Comparison of ENCODE assay signal across 12 mouse cellular contexts in the genomic region with DNA sequence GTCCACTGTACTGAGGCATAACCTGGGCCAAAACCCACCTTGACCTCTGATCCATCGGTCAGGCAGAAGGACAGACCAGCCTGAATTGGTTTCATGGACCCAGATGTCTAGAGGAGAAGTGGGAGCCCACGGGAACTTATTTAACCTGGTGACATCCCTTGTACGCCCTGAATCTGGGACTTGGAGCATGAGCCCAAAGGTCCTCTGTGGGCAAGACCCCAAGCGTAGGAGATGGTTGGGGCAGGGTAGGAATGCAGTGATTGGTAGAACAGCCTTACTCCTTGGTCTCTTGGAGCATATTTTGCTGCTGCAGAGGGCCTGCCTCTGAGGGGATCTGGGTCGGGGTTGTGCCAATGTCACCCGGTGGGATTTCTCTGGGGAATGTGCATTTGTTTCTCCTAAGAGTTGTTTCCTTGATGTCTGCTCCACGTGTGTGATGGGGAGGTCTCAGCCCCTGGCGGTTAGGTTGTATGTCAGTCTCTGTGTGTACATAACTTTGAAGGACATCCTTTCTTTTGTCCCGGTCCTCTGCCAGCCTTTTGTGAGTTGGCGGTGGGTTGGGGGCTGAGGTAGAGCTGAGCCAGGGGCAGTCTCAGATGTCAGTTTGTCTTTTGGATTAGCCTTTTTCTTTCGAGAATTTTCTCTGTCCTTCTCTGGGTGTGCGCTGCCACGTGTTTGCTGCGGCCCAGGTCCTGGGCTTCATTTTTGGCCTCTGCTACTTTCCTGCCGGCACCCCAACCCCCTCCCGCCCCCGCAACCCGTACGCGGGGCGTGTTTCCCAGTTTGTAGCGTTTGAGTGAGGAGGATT. TPM values are rescaled to one million over a fixed set of nuclear protein-coding genes. Genes with fewer than 3 reads are reported as not detected.
A peak's percentile ranks its signal among the peaks of the same experiment; 100 is the strongest.
DNase-seq lines count a peak whose midpoint lies in the region; ATAC-seq and TF ChIP-seq lines count a peak whose summit lies in the region.
"Had no signal": no experiment of that assay in that cellular context is flagged by ENCODE, and none has a peak within 500 bp of the region (broad histone marks: within the 10 kb centered on the region; RNA-seq: fewer than 3 reads in every experiment).

No protein-coding gene starts in this region.

- H3K36me3 ChIP-seq in midbrain, embryonic 10.5 days, result no peaks in the 10 kb centered on the region
- no peaks in the 10 kb centered on the region for H3K36me3 ChIP-seq in midbrain, embryonic 14.5 days (ENCODE audit: control insufficient read depth, insufficient read depth, low read length)
- H3K36me3 ChIP-seq in liver, embryonic 12.5 days, result no peaks in the 10 kb centered on the region

- WGBS in midbrain, embryonic 10.5 days, result 2% methylated on average over 22 of the region's 22 CpGs
- 2% methylated on average over 22 of the region's 22 CpGs for WGBS in midbrain, embryonic 14.5 days
- WGBS in liver, embryonic 12.5 days (ENCODE audit: insufficient replicate concordance), result 3% methylated on average over 22 of the region's 22 CpGs

- no peak for TF ChIP-seq CTCF in gastrocnemius, adult 2 months (IDR thresholded peaks at IDR 0.05)

- H3K4me3 ChIP-seq in gastrocnemius, adult 2 months, result peak overlapping the region; percentile 67
- peak overlapping the region; percentile 44; the same call in 1 of the 2 replicates for H3K4me3 ChIP-seq in midbrain, embryonic 10.5 days
- H3K4me3 ChIP-seq in midbrain, embryonic 14.5 days (replicated peaks; ENCODE audit: low read depth, low read length), result no peak overlapping the region
- H3K4me3 ChIP-seq in liver, embryonic 12.5 days, result 0 out of 2 replicates have a peak overlapping the region, but pooled peaks have one; percentile 32

- intact Hi-C loops in gastrocnemius, adult 2 months (cut with DNase I), result no loop called here

- no peak for ATAC-seq in midbrain, embryonic 14.5 days (ENCODE audit: low FRiP score, low TSS enrichment)
- no peak for ATAC-seq in liver, embryonic 12.5 days

- peaks cover 38% of the 10 kb centered on the region for H3K4me1 ChIP-seq in midbrain, embryonic 10.5 days
- peaks cover 7% of the 10 kb centered on the region for H3K4me1 ChIP-seq in midbrain, embryonic 14.5 days (ENCODE audit: control insufficient read depth, insufficient read depth, low read length)
- peaks cover 10% of the 10 kb centered on the region; the same call in 1 of the 2 replicates for H3K4me1 ChIP-seq in liver, embryonic 12.5 days

- no peak for DNase-seq in gastrocnemius, adult 2 months
- DNase-seq in gastrocnemius, postnatal 25 days, result no peak
- DNase-seq in midbrain, embryonic 10.5 days (ENCODE audit: low spot score), result peak; percentile 25
- no peak for DNase-seq in midbrain, embryonic 14.5 days
- no peak for DNase-seq in gastrocnemius, postnatal 4 days (ENCODE audit: low spot score in 2 of 2)
- DNase-seq in thymus, postnatal 4 days, result no peak
- no peak for DNase-seq in cerebellum, adult 11-12 months
- DNase-seq: B cell, adult 2 months; cerebellum, adult 18-20 months; kidney, adult 9 months; lung, adult 18-20 months had no signal

- no peak overlapping the region for H3K4me2 ChIP-seq in midbrain, embryonic 14.5 days (ENCODE audit: low read length)
- H3K4me2 ChIP-seq in liver, embryonic 12.5 days, result peak overlapping the region; percentile 51

- no peak overlapping the region for H3K27ac ChIP-seq in gastrocnemius, adult 2 months
- H3K27ac ChIP-seq in midbrain, embryonic 10.5 days (replicated peaks), result no peak overlapping the region
- no peak overlapping the region for H3K27ac ChIP-seq in midbrain, embryonic 14.5 days (replicated peaks; ENCODE audit: low read depth, low read length)
- H3K27ac ChIP-seq in liver, embryonic 12.5 days, result no peak overlapping the region

- no peak overlapping the region for H3K9ac ChIP-seq in midbrain, embryonic 14.5 days (replicated peaks; ENCODE audit: low read length)
- no peak overlapping the region for H3K9ac ChIP-seq in liver, embryonic 12.5 days

- H3K27me3 ChIP-seq in midbrain, embryonic 10.5 days (ENCODE audit: low read depth, poor library complexity, severe bottlenecking), result peaks cover 100% of the 10 kb centered on the region
- peaks cover 100% of the 10 kb centered on the region for H3K27me3 ChIP-seq in midbrain, embryonic 14.5 days (ENCODE audit: control insufficient read depth, insufficient read depth, low read length)
- peaks cover 100% of the 10 kb centered on the region for H3K27me3 ChIP-seq in liver, embryonic 12.5 days (replicated peaks)

- no peaks in the 10 kb centered on the region for H3K9me3 ChIP-seq in midbrain, embryonic 10.5 days (replicated peaks)
- H3K9me3 ChIP-seq in midbrain, embryonic 14.5 days (ENCODE audit: control insufficient read depth, low read length), result no peaks in the 10 kb centered on the region
- no peaks in the 10 kb centered on the region for H3K9me3 ChIP-seq in liver, embryonic 12.5 days (replicated peaks)

RNA-seq across cellular contexts. Expression of a gene that starts 2.1 kb away (rescaled TPM):
- not detected for total RNA-seq in gastrocnemius, adult 2 months (2021)
- not detected for total RNA-seq in gastrocnemius, postnatal 25 days (2021)
- polyA plus RNA-seq in midbrain, embryonic 10.5 days (2016; fragmentation: Nextera tagmentation; extraction: Ambion mirVana), result 0.14 and 0.99 TPM in 2 replicates
- not detected in 2 replicates for polyA plus RNA-seq in midbrain, embryonic 14.5 days (2014; fragmentation: Nextera tagmentation; extraction: Ambion mirVana)
- polyA plus RNA-seq in liver, embryonic 12.5 days (2016; fragmentation: Nextera tagmentation; extraction: Ambion mirVana), result 0.32 TPM in 1 of 2 replicates, not detected in the other
- not detected for total RNA-seq in gastrocnemius, postnatal 4 days (2021)
